Mouse (Mus musculus) heart, postnatal 0 days (tissue): ENCODE results near the gene Pde7b. TPM values are rescaled to one million over a fixed set of nuclear protein-coding genes. Genes with fewer than 3 reads are reported as not detected.

Source experiments
- ATAC-seq: fragments of 200-750 bp; cut with Nextera tagmentation; 2 replicates; pipeline ENCODE4 v1.8.0; 2017; ENCODE audit warnings: low read depth, moderate number of reproducible peaks, moderate library complexity; ENCODE audit not compliant: insufficient read depth
- DNase-seq: peaks from one replicate; pipeline ENCODE4 v3.0.0-alpha.2; 2016; ENCODE audit warnings: low spot score
- H3K27ac ChIP-seq: fragments of 300-500 bp; sonication (generic); 2 replicates; pipeline ENCODE4 v1.5.1; 2014; ENCODE audit warnings: low read depth, mild to moderate bottlenecking
- H3K27me3 ChIP-seq: fragments of 300-500 bp; sonication (generic); 2 replicates; pipeline ENCODE4 v1.6.1; 2014; ENCODE audit warnings: low read length, mixed read lengths; ENCODE audit not compliant: control insufficient read depth, insufficient read depth
- H3K36me3 ChIP-seq: fragments of 300-500 bp; sonication (generic); replicated peaks from 2 replicates; pipeline ENCODE4 v1.6.1; 2014; ENCODE audit warnings: low read length, mixed read lengths; ENCODE audit not compliant: control insufficient read depth, insufficient read depth
- H3K4me1 ChIP-seq: fragments of 300-500 bp; sonication (generic); 2 replicates; pipeline ENCODE4 v1.6.1; 2014; ENCODE audit warnings: antibody characterized with exemption; ENCODE audit not compliant: control insufficient read depth, insufficient read depth
- H3K4me2 ChIP-seq: fragments of 300-500 bp; sonication (generic); 2 replicates; pipeline ENCODE4 v1.6.1; 2014; ENCODE audit warnings: low read depth, mild to moderate bottlenecking, low read length, moderate library complexity
- H3K4me3 ChIP-seq: fragments of 300-500 bp; sonication (generic); 2 replicates; pipeline ENCODE4 v1.5.1; 2014; ENCODE audit warnings: low read depth, low read length
- H3K9ac ChIP-seq: fragments of 300-500 bp; sonication (generic); replicated peaks from 2 replicates; pipeline ENCODE4 v1.6.1; 2014; ENCODE audit warnings: low read depth, low read length, mixed read lengths
- H3K9me3 ChIP-seq: fragments of 300-500 bp; sonication (generic); replicated peaks from 2 replicates; pipeline ENCODE4 v1.6.1; 2016; ENCODE audit warnings: low read length; ENCODE audit not compliant: control insufficient read depth
- CTCF ChIP-seq: IDR thresholded peaks from 2 replicates; pipeline ENCODE4 v1.5.1; 2016; ENCODE audit warnings: antibody characterized with exemption, control low read depth, low read depth
- EP300 ChIP-seq: IDR thresholded peaks from 2 replicates; pipeline ENCODE4 v1.6.1; 2016; ENCODE audit warnings: antibody characterized with exemption, low read depth
- WGBS: fragments of 180-500 bp; shearing (Covaris S2); extraction: QIAGEN DNeasy Blood & Tissue Kit; methylation state at CpG from one replicate; pipeline ENCODE4 v1.1.7; 2014; 5-methylcytosine and 5-hydroxymethylcytosine counted together
- polyA plus RNA-seq: library from polyadenylated mRNA; unstranded; fragments of >200 nt; fragmentation: Nextera tagmentation; extraction: Ambion mirVana; gene quantifications from 2 replicates; pipeline ENCODE4 v1.2.1, GENCODE M21; 2015
- total RNA-seq: library from RNA; depleted of rRNA; stranded (reverse); fragments of >200 nt; gene quantifications from 2 replicates; pipeline ENCODE4 v1.2.3, GENCODE M21; 2014; ENCODE audit warnings: low replicate concordance; rRNA removed

The Pde7b gene
- total and polyA plus RNA-seq, 2 experiments from 2014 or later, result 5.0 to 11.8 TPM

DNA sequence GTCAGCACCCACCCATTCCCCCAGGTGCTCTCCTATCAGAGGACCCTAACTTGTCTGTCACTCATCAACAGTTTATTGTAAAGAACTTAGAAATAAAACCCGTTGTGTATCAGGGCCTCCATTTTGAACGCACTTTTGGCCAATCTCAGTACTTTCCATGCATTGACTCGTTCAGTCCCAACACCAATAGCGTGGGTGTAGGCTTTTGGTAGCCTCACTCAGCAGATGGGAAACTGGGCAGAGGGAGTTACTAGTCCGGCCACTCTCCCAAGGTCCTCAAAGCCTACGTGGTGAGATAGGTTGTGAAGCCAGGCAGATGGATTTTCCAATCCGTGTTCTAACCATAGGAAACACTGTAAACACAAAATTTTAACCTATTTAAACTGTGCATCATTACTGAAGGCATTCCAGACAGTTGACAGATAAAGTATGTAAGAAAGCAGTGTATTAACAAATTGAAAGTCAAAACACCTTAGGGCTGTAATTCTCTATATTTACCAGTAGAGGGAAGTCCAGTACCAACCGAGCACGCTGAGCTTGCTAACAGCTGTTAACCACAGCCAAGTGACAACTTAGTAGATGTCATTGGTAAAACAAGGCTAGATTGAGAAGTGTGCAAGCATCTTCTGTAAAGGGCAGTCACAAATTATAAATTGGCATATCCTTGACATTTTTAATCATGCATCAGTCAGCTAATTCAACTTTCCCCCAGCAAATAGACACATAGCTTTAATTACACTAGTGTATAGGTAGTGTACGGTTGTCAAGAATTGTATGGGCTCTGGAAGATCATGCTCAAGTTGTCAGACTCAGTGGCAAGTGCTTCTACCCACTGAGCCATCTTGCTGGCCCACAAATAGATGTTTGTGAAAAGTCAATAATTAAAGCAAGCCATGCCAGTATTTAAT lies 363.1 kb downstream of the Pde7b start:
- no peak overlapping the region for H3K4me2 ChIP-seq
- peak; percentile 66 for DNase-seq
- peaks cover 19% of the 10 kb centered on the region for H3K36me3 ChIP-seq
- H3K27ac ChIP-seq, result no peak overlapping the region
- ATAC-seq, result 0 out of 2 replicates have a peak, but pooled peaks have one; percentile 49
- H3K27me3 ChIP-seq, result no peaks in the 10 kb centered on the region
- H3K9ac ChIP-seq, result no peak overlapping the region
- TF ChIP-seq EP300, result no peak
- TF ChIP-seq CTCF, result peak; percentile 81
- WGBS, result 60% methylated on average over 10 of the region's 10 CpGs
- no peaks in the 10 kb centered on the region for H3K9me3 ChIP-seq
- H3K4me3 ChIP-seq, result no peak overlapping the region
- no peaks in the 10 kb centered on the region for H3K4me1 ChIP-seq

DNA sequence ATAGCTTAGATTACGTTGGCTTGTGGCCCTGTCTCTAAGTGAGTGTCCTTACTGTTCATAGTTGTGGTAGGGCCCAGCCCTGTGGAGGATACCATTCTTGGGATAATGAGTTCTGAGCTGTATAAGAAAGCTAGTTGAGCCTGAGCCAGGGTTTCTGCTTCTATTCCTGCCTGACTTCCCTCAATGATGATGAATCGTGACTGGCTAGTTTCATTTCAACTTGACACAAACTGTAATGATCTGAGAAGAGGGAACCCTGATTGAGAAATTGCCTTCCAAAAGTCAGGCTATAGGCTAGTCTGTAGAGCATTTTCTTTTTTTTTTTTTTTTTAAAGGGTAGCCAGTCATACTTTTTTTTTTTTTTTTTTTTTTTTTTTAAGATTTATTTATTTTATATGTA lies 376.0 kb downstream of the Pde7b start:
- Histone ChIP-seq H3K4me3 (no peak overlapping the region), H3K36me3 (peaks cover 24% of the 10 kb centered on the region), H3K9ac (no peak overlapping the region), H3K4me2 (no peak overlapping the region), H3K27me3 (no peaks in the 10 kb centered on the region), H3K27ac (no peak overlapping the region), H3K9me3 (no peaks in the 10 kb centered on the region), H3K4me1 (0 out of 2 replicates have a peak, but pooled peaks cover 6% of the 10 kb centered on the region)
- no peak for DNase-seq
- WGBS, result 87% methylated on average over 2 of the region's 2 CpGs
- ATAC-seq, result no peak
- TF ChIP-seq CTCF (no peak), EP300 (no peak)

Other genes with a start within 250 kb of the Pde7b start
- 5.0 and 5.7 TPM in 2 replicates for gene Ahi1, start 227.5 kb upstream of the Pde7b start, total RNA-seq
- 1.6 and 1.9 TPM in 2 replicates for gene Ahi1, start 227.5 kb upstream of the Pde7b start, polyA plus RNA-seq